14 mouse cellular contexts compared by ENCODE assay signal in the genomic region with DNA sequence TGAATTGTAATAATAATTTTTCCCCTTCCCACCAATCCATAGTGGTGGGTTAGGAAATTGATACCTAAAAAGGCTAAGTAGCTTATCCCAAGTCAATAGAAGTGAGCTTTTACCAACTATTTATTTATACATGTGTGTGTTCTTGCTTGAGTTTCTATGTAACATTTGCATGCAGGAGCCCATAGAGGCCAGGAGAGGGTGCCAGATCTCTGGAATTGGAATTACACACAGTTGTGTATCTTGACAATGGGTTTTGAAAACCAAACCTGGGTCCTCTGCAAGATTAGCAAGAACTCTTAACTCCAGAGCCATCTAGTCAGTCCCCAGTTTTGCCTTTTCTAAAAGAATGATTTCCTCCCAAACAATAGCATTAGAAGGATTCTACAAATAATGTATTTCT. TPM values are rescaled to one million over a fixed set of nuclear protein-coding genes. Genes with fewer than 3 reads are reported as not detected.
A peak's percentile ranks its signal among the peaks of the same experiment; 100 is the strongest.
DNase-seq lines count a peak whose midpoint lies in the region; ATAC-seq and TF ChIP-seq lines count a peak whose summit lies in the region.
"Had no signal": no experiment of that assay in that cellular context is flagged by ENCODE, and none has a peak within 500 bp of the region (broad histone marks: within the 10 kb centered on the region; RNA-seq: fewer than 3 reads in every experiment).

No protein-coding gene starts in this region.

- no peak overlapping the region for H3K4me2 ChIP-seq in hindbrain, postnatal 0 days (ENCODE audit: low read depth, low read length)
- no peak overlapping the region for H3K4me2 ChIP-seq in hindbrain, embryonic 14.5 days (replicated peaks)
- no peak overlapping the region for H3K4me2 ChIP-seq in midbrain, embryonic 14.5 days (ENCODE audit: low read length)
- no peak overlapping the region for H3K4me2 ChIP-seq in midbrain, embryonic 16.5 days (ENCODE audit: low read length)
- H3K4me2 ChIP-seq: heart, embryonic 11.5 days had no signal

- no peaks in the 10 kb centered on the region for H3K27me3 ChIP-seq in hindbrain, postnatal 0 days (ENCODE audit: insufficient read depth, low read length)
- H3K27me3 ChIP-seq in hindbrain, embryonic 14.5 days (ENCODE audit: control insufficient read depth, insufficient read depth, low read length), result no peaks in the 10 kb centered on the region
- no peaks in the 10 kb centered on the region for H3K27me3 ChIP-seq in midbrain, embryonic 14.5 days (ENCODE audit: control insufficient read depth, insufficient read depth, low read length)
- H3K27me3 ChIP-seq in midbrain, embryonic 16.5 days (ENCODE audit: control insufficient read depth, insufficient read depth, low read depth, low read length), result no peaks in the 10 kb centered on the region
- no peaks in the 10 kb centered on the region for H3K27me3 ChIP-seq in splenic B cell, adult 2 months (ENCODE audit: control insufficient read depth, insufficient read depth, low read length, poor library complexity, severe bottlenecking)

- ATAC-seq in hindbrain, postnatal 0 days, result no peak
- no peak for ATAC-seq in hindbrain, embryonic 14.5 days (ENCODE audit: low FRiP score)
- no peak for ATAC-seq in midbrain, embryonic 14.5 days (ENCODE audit: low FRiP score, low TSS enrichment)
- ATAC-seq in midbrain, embryonic 16.5 days, result no peak

- no peak overlapping the region for H3K27ac ChIP-seq in hindbrain, postnatal 0 days
- no peak overlapping the region for H3K27ac ChIP-seq in hindbrain, embryonic 14.5 days
- no peak overlapping the region for H3K27ac ChIP-seq in midbrain, embryonic 14.5 days (replicated peaks; ENCODE audit: low read depth, low read length)
- no peak overlapping the region for H3K27ac ChIP-seq in midbrain, embryonic 16.5 days (ENCODE audit: low read length)
- H3K27ac ChIP-seq: midbrain, embryonic 10.5 days had no signal

- H3K9me3 ChIP-seq in hindbrain, postnatal 0 days (ENCODE audit: low read length), result no peaks in the 10 kb centered on the region
- no peaks in the 10 kb centered on the region for H3K9me3 ChIP-seq in hindbrain, embryonic 14.5 days (ENCODE audit: control insufficient read depth, low read length)
- H3K9me3 ChIP-seq in midbrain, embryonic 14.5 days (ENCODE audit: control insufficient read depth, low read length), result no peaks in the 10 kb centered on the region
- no peaks in the 10 kb centered on the region for H3K9me3 ChIP-seq in midbrain, embryonic 16.5 days (replicated peaks; ENCODE audit: control insufficient read depth, low read length, poor library complexity, severe bottlenecking)
- H3K9me3 ChIP-seq: midbrain, embryonic 10.5 days had no signal

- no peak overlapping the region for H3K4me3 ChIP-seq in hindbrain, postnatal 0 days (ENCODE audit: low read length)
- H3K4me3 ChIP-seq in hindbrain, embryonic 14.5 days (replicated peaks; ENCODE audit: low read length), result no peak overlapping the region
- no peak overlapping the region for H3K4me3 ChIP-seq in midbrain, embryonic 14.5 days (replicated peaks; ENCODE audit: low read depth, low read length)
- H3K4me3 ChIP-seq in midbrain, embryonic 16.5 days (ENCODE audit: low read depth, low read length), result no peak overlapping the region
- H3K4me3 ChIP-seq: midbrain, embryonic 10.5 days had no signal

- no peak overlapping the region for H3K9ac ChIP-seq in hindbrain, postnatal 0 days (replicated peaks; ENCODE audit: low read length)
- H3K9ac ChIP-seq in hindbrain, embryonic 14.5 days, result no peak overlapping the region
- no peak overlapping the region for H3K9ac ChIP-seq in midbrain, embryonic 14.5 days (replicated peaks; ENCODE audit: low read length)
- no peak overlapping the region for H3K9ac ChIP-seq in midbrain, embryonic 16.5 days (ENCODE audit: low read depth, low read length)

- DNase-seq in hindbrain, postnatal 0 days (ENCODE audit: low spot score), result peak; percentile 25
- DNase-seq in hindbrain, embryonic 14.5 days (ENCODE audit: low spot score), result no peak
- DNase-seq in midbrain, embryonic 14.5 days, result peak; percentile 39
- peak; percentile 23 for DNase-seq in ZHBTc4 (ENCODE audit: low read depth, low spot score)
- peak; percentile 6 for DNase-seq in splenic B cell, adult 2 months (ENCODE audit: low read depth, low spot score)
- DNase-seq in lung, postnatal 36 days, result no peak
- DNase-seq in heart, adult 9 months (ENCODE audit: low spot score in 2 of 2), result no peak
- DNase-seq: cerebellum, postnatal 25 days; lung, adult 2 months had no signal

- no peaks in the 10 kb centered on the region for H3K4me1 ChIP-seq in hindbrain, postnatal 0 days (ENCODE audit: insufficient read depth, low read length)
- no peaks in the 10 kb centered on the region for H3K4me1 ChIP-seq in hindbrain, embryonic 14.5 days (replicated peaks; ENCODE audit: control insufficient read depth, insufficient read depth, low read length)
- no peaks in the 10 kb centered on the region for H3K4me1 ChIP-seq in midbrain, embryonic 14.5 days (ENCODE audit: control insufficient read depth, insufficient read depth, low read length)
- no peaks in the 10 kb centered on the region for H3K4me1 ChIP-seq in midbrain, embryonic 16.5 days (ENCODE audit: control insufficient read depth, insufficient read depth, low read length)
- H3K4me1 ChIP-seq: midbrain, embryonic 10.5 days had no signal

- no peaks in the 10 kb centered on the region for H3K36me3 ChIP-seq in hindbrain, postnatal 0 days (ENCODE audit: insufficient read depth, low read length)
- no peaks in the 10 kb centered on the region for H3K36me3 ChIP-seq in hindbrain, embryonic 14.5 days (replicated peaks; ENCODE audit: control insufficient read depth, insufficient read depth)
- H3K36me3 ChIP-seq in midbrain, embryonic 14.5 days (ENCODE audit: control insufficient read depth, insufficient read depth, low read length), result no peaks in the 10 kb centered on the region
- H3K36me3 ChIP-seq in midbrain, embryonic 16.5 days (ENCODE audit: control insufficient read depth, insufficient read depth, low read length), result no peaks in the 10 kb centered on the region
- no peaks in the 10 kb centered on the region for H3K36me3 ChIP-seq in splenic B cell, adult 2 months (ENCODE audit: control insufficient read depth, insufficient read depth, low read length, poor library complexity, severe bottlenecking)
- H3K36me3 ChIP-seq: midbrain, embryonic 10.5 days had no signal

- TF ChIP-seq CTCF in hindbrain, postnatal 0 days (IDR thresholded peaks at IDR 0.05; ENCODE audit: low read depth), result peak; percentile 57

RNA-seq across cellular contexts. Expression of a gene that starts 37.9 kb away (rescaled TPM):
- total RNA-seq in hindbrain, postnatal 0 days (2014; rRNA removed), result 1.4 and 2.0 TPM in 2 replicates
- 0.88 and 1.2 TPM in 2 replicates for polyA plus RNA-seq in hindbrain, postnatal 0 days (2015; fragmentation: Nextera tagmentation; extraction: Ambion mirVana)
- 1.2 and 1.4 TPM in 2 replicates for polyA plus RNA-seq in hindbrain, embryonic 14.5 days (2014; fragmentation: Nextera tagmentation; extraction: Ambion mirVana)
- polyA plus RNA-seq in midbrain, embryonic 14.5 days (2014; fragmentation: Nextera tagmentation; extraction: Ambion mirVana), result 0.23 and 0.36 TPM in 2 replicates
- polyA plus RNA-seq in midbrain, embryonic 16.5 days (2015; fragmentation: Nextera tagmentation; extraction: Ambion mirVana), result 1.2 and 1.3 TPM in 2 replicates
- total RNA-seq: hematopoietic stem cell, adult 5-6 weeks had no signal
- polyA plus RNA-seq: heart, embryonic 11.5 days; midbrain, embryonic 10.5 days; spleen, adult 2 months had no signal

Comparison
In these comparisons a context has a peak if more than half of its experiments do, and no peak if none do; other contexts are left out.
1. DNase-seq: peak in hindbrain, postnatal 0 days (single experiment), midbrain, embryonic 14.5 days (single experiment), ZHBTc4 (single experiment) and splenic B cell, adult 2 months (single experiment); none in hindbrain, embryonic 14.5 days (single experiment), lung, postnatal 36 days (single experiment) and heart, adult 9 months (0 of 2).